In genomic region chr13:93712362-93712761, GRCm38 (mm10) we compare ENCODE assay signal across 37 mouse cellular contexts. TPM values are rescaled to one million over a fixed set of nuclear protein-coding genes. Genes with fewer than 3 reads are reported as not detected.
"Had no signal": no experiment of that assay in that cellular context is flagged by ENCODE, and none has a peak within 500 bp of the region (broad histone marks: within the 10 kb centered on the region; RNA-seq: fewer than 3 reads in every experiment).

No protein-coding gene starts in this region.

- H3K27me3 ChIP-seq: limb, embryonic 12.5 days; limb, embryonic 13.5 days; limb, embryonic 15.5 days; liver, embryonic 12.5 days; liver, embryonic 13.5 days; liver, embryonic 15.5 days; lung, embryonic 15.5 days; megakaryocyte, embryonic 14.5 days; midbrain, embryonic 12.5 days; midbrain, embryonic 13.5 days; midbrain, embryonic 15.5 days; neural tube, embryonic 12.5 days; neural tube, embryonic 13.5 days had no signal

- H3K4me2 ChIP-seq: limb, embryonic 12.5 days; limb, embryonic 13.5 days; limb, embryonic 15.5 days; liver, embryonic 12.5 days; liver, embryonic 13.5 days; liver, embryonic 15.5 days; lung, embryonic 14.5 days; lung, embryonic 15.5 days; midbrain, embryonic 12.5 days; midbrain, embryonic 13.5 days; midbrain, embryonic 15.5 days; neural tube, embryonic 12.5 days; neural tube, embryonic 13.5 days had no signal

- H3K4me1 ChIP-seq: liver, embryonic 12.5 days; liver, embryonic 13.5 days; liver, embryonic 15.5 days; lung, embryonic 15.5 days; megakaryocyte, embryonic 14.5 days; midbrain, embryonic 12.5 days; midbrain, embryonic 13.5 days; midbrain, embryonic 15.5 days; neural tube, embryonic 12.5 days; neural tube, embryonic 13.5 days had no signal

- H3K9me3 ChIP-seq: limb, embryonic 10.5 days; limb, embryonic 12.5 days; limb, embryonic 13.5 days; limb, embryonic 15.5 days; liver, embryonic 12.5 days; liver, embryonic 13.5 days; liver, embryonic 15.5 days; lung, embryonic 15.5 days; midbrain, embryonic 10.5 days; midbrain, embryonic 12.5 days; midbrain, embryonic 13.5 days; midbrain, embryonic 15.5 days; neural tube, embryonic 12.5 days; neural tube, embryonic 13.5 days had no signal

- H3K27ac ChIP-seq: left cerebral cortex, adult 2 months; limb, embryonic 10.5 days; limb, embryonic 12.5 days; limb, embryonic 13.5 days; limb, embryonic 15.5 days; liver, embryonic 12.5 days; liver, embryonic 13.5 days; liver, embryonic 14.5 days; liver, embryonic 15.5 days; lung, embryonic 15.5 days; macrophage; midbrain, embryonic 10.5 days; midbrain, embryonic 12.5 days; midbrain, embryonic 13.5 days; midbrain, embryonic 15.5 days; neural tube, embryonic 12.5 days; neural tube, embryonic 13.5 days had no signal

- H3K36me3 ChIP-seq: limb, embryonic 10.5 days; limb, embryonic 12.5 days; limb, embryonic 13.5 days; limb, embryonic 15.5 days; liver, embryonic 12.5 days; liver, embryonic 13.5 days; liver, embryonic 15.5 days; lung, embryonic 15.5 days; midbrain, embryonic 10.5 days; midbrain, embryonic 12.5 days; midbrain, embryonic 13.5 days; midbrain, embryonic 15.5 days; neural tube, embryonic 12.5 days; neural tube, embryonic 13.5 days had no signal

- DNase-seq: left cerebral cortex, postnatal 4 days; liver, embryonic 13.5 days; lung, adult 18-20 months; lung, adult 2 months; lung, embryonic 14.5 days; lung, postnatal 10 days; lung, postnatal 14 days; lung, postnatal 36 days; lung, postnatal 4 days; midbrain, embryonic 14.5 days had no signal

- ATAC-seq: liver, embryonic 12.5 days; lung, postnatal 0 days; midbrain, embryonic 13.5 days; midbrain, embryonic 15.5 days; midbrain, embryonic 16.5 days had no signal

- H3K4me3 ChIP-seq: left cerebral cortex, adult 2 months; limb, embryonic 10.5 days; limb, embryonic 12.5 days; limb, embryonic 13.5 days; limb, embryonic 15.5 days; liver, embryonic 12.5 days; liver, embryonic 13.5 days; liver, embryonic 15.5 days; lung, embryonic 15.5 days; megakaryocyte, embryonic 14.5 days; midbrain, embryonic 10.5 days; midbrain, embryonic 12.5 days; midbrain, embryonic 13.5 days; midbrain, embryonic 15.5 days; myocyte; neural tube, embryonic 12.5 days; neural tube, embryonic 13.5 days had no signal

- H3K9ac ChIP-seq: limb, embryonic 12.5 days; limb, embryonic 13.5 days; limb, embryonic 15.5 days; liver, embryonic 12.5 days; liver, embryonic 13.5 days; liver, embryonic 14.5 days; liver, embryonic 15.5 days; lung, embryonic 14.5 days; lung, embryonic 15.5 days; midbrain, embryonic 12.5 days; midbrain, embryonic 13.5 days; midbrain, embryonic 15.5 days; neural tube, embryonic 12.5 days; neural tube, embryonic 13.5 days had no signal

RNA-seq across cellular contexts. Expression of gene Dmgdh, which starts 38.1 kb away (rescaled TPM):
- total RNA-seq: megakaryocyte progenitor cell, adult 5-6 weeks; megakaryocyte, adult 5-6 weeks; megakaryocyte-erythroid progenitor cell, adult 5-6 weeks; monocyte, adult 5-6 weeks had no signal
- polyA plus RNA-seq: limb, embryonic 10.5 days; limb, embryonic 11.5 days; limb, embryonic 12.5 days; limb, embryonic 13.5 days; lung, embryonic 14.5 days; lung, embryonic 15.5 days; lung, embryonic 16.5 days; lung, postnatal 0 days; macrophage; midbrain, embryonic 12.5 days; myocyte; neural tube, embryonic 11.5 days; neural tube, embryonic 13.5 days had no signal

RNA-seq across cellular contexts. Expression of gene Bhmt2, which starts 38.3 kb away (rescaled TPM):
- total RNA-seq: megakaryocyte progenitor cell, adult 5-6 weeks; megakaryocyte, adult 5-6 weeks; megakaryocyte-erythroid progenitor cell, adult 5-6 weeks; monocyte, adult 5-6 weeks had no signal
- polyA plus RNA-seq: limb, embryonic 10.5 days; limb, embryonic 11.5 days; limb, embryonic 12.5 days; limb, embryonic 15.5 days; lung, embryonic 14.5 days; lung, embryonic 15.5 days; lung, postnatal 0 days; macrophage; midbrain, embryonic 10.5 days; midbrain, embryonic 12.5 days; midbrain, embryonic 14.5 days; myocyte; neural tube, embryonic 11.5 days; neural tube, embryonic 12.5 days had no signal
